Mouse (Mus musculus): ENCODE data around the gene Pla2g4e.

Pla2g4e gene

GRCm38 (mm10) chr2:120235947-120236640, 9.0 kb downstream of the Pla2g4e start:
- no peak for DNase-seq

GRCm38 (mm10) chr2:120235381-120235780, 9.8 kb downstream of the Pla2g4e start:
- no peak for DNase-seq

- DNase-seq = no peak
Observed at GRCm38 (mm10) chr2:120231642-120232041, 13.5 kb downstream of the Pla2g4e start.

GRCm38 (mm10) chr2:120214600-120214999, 30.5 kb downstream of the Pla2g4e start:
- DNase-seq = no peak

GRCm38 (mm10) chr2:120211448-120211847, 33.7 kb downstream of the Pla2g4e start:
- DNase-seq = no peak

- DNase-seq = no peak
Observed at GRCm38 (mm10) chr2:120207926-120208325, 37.2 kb downstream of the Pla2g4e start.

GRCm38 (mm10) chr2:120207028-120207427, 38.1 kb downstream of the Pla2g4e start:
- DNase-seq = no peak

GRCm38 (mm10) chr2:120203742-120204141, 41.4 kb downstream of the Pla2g4e start:
- DNase-seq = no peak

- no peak for DNase-seq
Observed at GRCm38 (mm10) chr2:120200077-120200476, 45.1 kb downstream of the Pla2g4e start.

GRCm38 (mm10) chr2:120188174-120188573, 57.0 kb downstream of the Pla2g4e start:
- DNase-seq = no peak

- DNase-seq = peak in 1 of 2 experiments; percentile 13
Observed at GRCm38 (mm10) chr2:120187583-120187982, 57.6 kb downstream of the Pla2g4e start.

GRCm38 (mm10) chr2:120185527-120186276, 59.4 kb downstream of the Pla2g4e start:
- peak in 1 of 2 experiments; percentile 38 for DNase-seq

GRCm38 (mm10) chr2:120178936-120179335, 66.2 kb downstream of the Pla2g4e start:
- peak in 1 of 2 experiments; percentile 18 for DNase-seq

- peak; percentile 28 to 77 for DNase-seq
Observed at GRCm38 (mm10) chr2:120173718-120174117, 71.4 kb downstream of the Pla2g4e start.

GRCm38 (mm10) chr2:120171362-120171761, 73.8 kb downstream of the Pla2g4e start:
- no peak for DNase-seq

- DNase-seq = peak; percentile 57 to 66
Observed at GRCm38 (mm10) chr2:120170726-120171125, 74.4 kb downstream of the Pla2g4e start.

GRCm38 (mm10) chr2:120169382-120169781, 75.8 kb downstream of the Pla2g4e start:
- DNase-seq = peak in 1 of 2 experiments; percentile 21

GRCm38 (mm10) chr2:120167763-120168162, 77.4 kb downstream of the Pla2g4e start:
- no peak for DNase-seq

GRCm38 (mm10) chr2:120165474-120165873, 79.7 kb downstream of the Pla2g4e start:
- DNase-seq = no peak

GRCm38 (mm10) chr2:120159434-120159833, 85.7 kb downstream of the Pla2g4e start:
- no peak for DNase-seq

- DNase-seq = peak; percentile 46 to 54
Observed at GRCm38 (mm10) chr2:120158846-120159245, 86.3 kb downstream of the Pla2g4e start.

- DNase-seq = no peak
Observed at GRCm38 (mm10) chr2:120158016-120158415, 87.1 kb downstream of the Pla2g4e start.

GRCm38 (mm10) chr2:120157606-120158005, 87.5 kb downstream of the Pla2g4e start:
- DNase-seq = no peak

- DNase-seq = peak; percentile 99 to 100
Observed at GRCm38 (mm10) chr2:120154361-120154894, 90.7 kb downstream of the Pla2g4e start, which contains the start of gene Ehd4. Ehd4 (minus strand) TSS chr2:120154606.

All from kidney, postnatal 36 days (tissue).